Comparison of ENCODE assay signal across 8 mouse cellular contexts in the genomic region with DNA sequence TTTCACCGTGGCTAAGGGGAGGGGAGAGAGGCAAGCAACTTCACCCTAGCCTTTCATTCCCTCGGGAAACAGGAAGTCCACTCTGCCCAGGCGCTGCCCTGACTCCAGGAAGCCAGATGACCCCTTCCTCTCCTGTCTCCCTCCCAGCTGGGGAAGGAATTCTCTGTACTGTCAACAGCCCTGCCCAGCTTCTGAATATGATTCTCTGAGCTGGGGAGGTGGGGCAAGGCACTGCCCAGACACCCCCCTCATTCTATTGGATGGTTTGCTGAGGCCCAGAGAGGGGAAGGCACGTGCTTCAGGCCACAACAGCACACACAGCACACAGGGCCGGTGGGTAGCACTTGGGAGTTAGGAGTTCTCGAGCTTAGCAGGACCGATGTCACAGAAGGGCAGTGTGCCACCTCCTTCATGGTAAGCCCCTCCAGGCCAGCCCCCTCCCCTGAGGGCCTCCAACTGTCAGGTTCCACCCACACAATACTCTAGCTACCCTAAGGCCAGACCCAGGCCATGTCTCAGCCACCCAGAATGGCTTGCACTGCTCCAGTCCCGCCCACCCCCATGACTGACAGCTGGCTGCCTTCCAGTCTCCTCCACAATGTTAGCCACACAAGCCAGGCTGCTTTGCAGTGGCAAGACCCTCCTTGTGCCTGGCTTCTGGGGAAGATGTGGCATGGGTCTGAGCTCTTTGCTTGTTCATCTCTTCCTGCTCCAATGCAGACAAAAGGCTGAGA. TPM values are rescaled to one million over a fixed set of nuclear protein-coding genes. Genes with fewer than 3 reads are reported as not detected.
DNase-seq lines count a peak whose midpoint lies in the region; ATAC-seq and TF ChIP-seq lines count a peak whose summit lies in the region.

No protein-coding gene starts in this region.

- H3K27ac ChIP-seq in neural tube, embryonic 15.5 days (replicated peaks) = no peak overlapping the region
- no peak overlapping the region for H3K27ac ChIP-seq in forebrain, embryonic 14.5 days (ENCODE audit: low read depth, low read length)
- no peak overlapping the region for H3K27ac ChIP-seq in stomach, postnatal 0 days (replicated peaks)
- H3K27ac ChIP-seq in left cerebral cortex, adult 2 months = no peak overlapping the region

- peaks cover 5% of the 10 kb centered on the region for H3K27me3 ChIP-seq in neural tube, embryonic 15.5 days (replicated peaks)
- H3K27me3 ChIP-seq in forebrain, embryonic 14.5 days (replicated peaks; ENCODE audit: control insufficient read depth, insufficient read depth, low read length) = peaks cover 27% of the 10 kb centered on the region
- no peaks in the 10 kb centered on the region for H3K27me3 ChIP-seq in stomach, postnatal 0 days (ENCODE audit: control insufficient read depth, insufficient read depth, low read length)

- TF ChIP-seq EP300 in stomach, postnatal 0 days (optimal IDR thresholded peaks at IDR 0.05) = no peak

- H3K36me3 ChIP-seq in neural tube, embryonic 15.5 days = no peaks in the 10 kb centered on the region
- H3K36me3 ChIP-seq in forebrain, embryonic 14.5 days (ENCODE audit: control insufficient read depth, insufficient read depth, low read length) = no peaks in the 10 kb centered on the region
- no peaks in the 10 kb centered on the region for H3K36me3 ChIP-seq in stomach, postnatal 0 days (ENCODE audit: control insufficient read depth, insufficient read depth, low read length)

- no peak; the same call in 1 of the 2 replicates for ATAC-seq in neural tube, embryonic 15.5 days (ENCODE audit: low FRiP score)
- ATAC-seq in forebrain, embryonic 14.5 days = peak; percentile 81
- peak; percentile 51 for ATAC-seq in stomach, postnatal 0 days (ENCODE audit: low FRiP score, low TSS enrichment)

- DNase-seq in neural tube, embryonic 10.5 days (ENCODE audit: extremely low spot score, low spot score) = peak; percentile 29
- peak; percentile 83 for DNase-seq in forebrain, embryonic 14.5 days (ENCODE audit: low spot score)
- DNase-seq in kidney, adult 11 months = peak; percentile 63
- DNase-seq in lung, adult 2 months = no peak
- DNase-seq in stomach, postnatal 0 days (ENCODE audit: low spot score) = peak; percentile 76
- no peak for DNase-seq in left cerebral cortex, postnatal 36 days (ENCODE audit: low spot score in 2 of 2)
- no peak for DNase-seq in left cerebral cortex, adult 2 months (ENCODE audit: extremely low spot score in 1 of 2, low spot score in 2 of 2)

- H3K4me3 ChIP-seq in neural tube, embryonic 15.5 days (replicated peaks) = no peak overlapping the region
- H3K4me3 ChIP-seq in forebrain, embryonic 14.5 days (ENCODE audit: low read depth, low read length) = no peak overlapping the region
- no peak overlapping the region for H3K4me3 ChIP-seq in lung, adult 2 months (replicated peaks; ENCODE audit: extremely low read depth, low read depth, low read length)
- H3K4me3 ChIP-seq in stomach, postnatal 0 days (ENCODE audit: low read depth, low read length) = no peak overlapping the region
- H3K4me3 ChIP-seq in left cerebral cortex, adult 2 months = no peak overlapping the region

- H3K9me3 ChIP-seq in neural tube, embryonic 15.5 days (replicated peaks) = no peaks in the 10 kb centered on the region
- H3K9me3 ChIP-seq in forebrain, embryonic 14.5 days (replicated peaks; ENCODE audit: control insufficient read depth, low read length) = no peaks in the 10 kb centered on the region
- no peaks in the 10 kb centered on the region for H3K9me3 ChIP-seq in stomach, postnatal 0 days (ENCODE audit: control insufficient read depth, low read length)

- peaks cover 37% of the 10 kb centered on the region for H3K4me1 ChIP-seq in neural tube, embryonic 15.5 days
- peaks cover 8% of the 10 kb centered on the region; the same call in 1 of the 2 replicates for H3K4me1 ChIP-seq in forebrain, embryonic 14.5 days (ENCODE audit: control insufficient read depth, insufficient read depth, low read length)
- H3K4me1 ChIP-seq in lung, adult 2 months (ENCODE audit: control insufficient read depth, insufficient read depth, low read length) = peaks cover 12% of the 10 kb centered on the region
- H3K4me1 ChIP-seq in stomach, postnatal 0 days (replicated peaks; ENCODE audit: control insufficient read depth, insufficient read depth) = peaks cover 17% of the 10 kb centered on the region

- 47% methylated on average over 8 of the region's 8 CpGs for WGBS in neural tube, embryonic 15.5 days
- WGBS in forebrain, embryonic 14.5 days = 43% methylated on average over 8 of the region's 8 CpGs
- 19% methylated on average over 8 of the region's 8 CpGs for WGBS in lung, adult 2 months
- WGBS in stomach, postnatal 0 days = 31% methylated on average over 8 of the region's 8 CpGs

- TF ChIP-seq CTCF in lung, adult 2 months (IDR thresholded peaks at IDR 0.05; ENCODE audit: insufficient read depth, low read length) = no peak
- no peak for TF ChIP-seq CTCF in stomach, postnatal 0 days (IDR thresholded peaks at IDR 0.05; ENCODE audit: low read depth)
- TF ChIP-seq CTCF in left cerebral cortex, adult 2 months (IDR thresholded peaks at IDR 0.05) = no peak

- no peak overlapping the region for H3K9ac ChIP-seq in neural tube, embryonic 15.5 days (replicated peaks)
- H3K9ac ChIP-seq in forebrain, embryonic 14.5 days (ENCODE audit: low read length) = no peak overlapping the region
- H3K9ac ChIP-seq in stomach, postnatal 0 days (ENCODE audit: low read length) = no peak overlapping the region

- intact Hi-C loops in left cerebral cortex, postnatal 36 days (cut with DNase I) = no loop called here
- intact Hi-C loops in left cerebral cortex, adult 2 months (cut with DNase I) = no loop called here

- TF ChIP-seq POLR2A in lung, adult 2 months (IDR thresholded peaks at IDR 0.05; ENCODE audit: borderline replicate concordance, extremely low read depth, low read depth, low read length) = peak; percentile 60; the same call in 1 of the 2 replicates

- H3K4me2 ChIP-seq in neural tube, embryonic 15.5 days = no peak overlapping the region
- H3K4me2 ChIP-seq in forebrain, embryonic 14.5 days (ENCODE audit: low read length) = no peak overlapping the region
- H3K4me2 ChIP-seq in stomach, postnatal 0 days (replicated peaks; ENCODE audit: low read depth) = no peak overlapping the region

RNA-seq across cellular contexts. Expression of a gene that starts 48.9 kb away (rescaled TPM):
- 117 and 130 TPM in 2 replicates for polyA plus RNA-seq in neural tube, embryonic 15.5 days (2015; fragmentation: Nextera tagmentation; extraction: Ambion mirVana)
- 47.6 and 61.2 TPM in 2 replicates for polyA plus RNA-seq in forebrain, embryonic 14.5 days (2014; fragmentation: Nextera tagmentation; extraction: Ambion mirVana)
- polyA plus RNA-seq in lung, adult 2 months (2012; rRNA removed) = 113 and 146 TPM in 2 replicates
- polyA plus RNA-seq in stomach, postnatal 0 days (2015; fragmentation: Nextera tagmentation; extraction: Ambion mirVana) = 11.0 and 12.8 TPM in 2 replicates
- total RNA-seq in left cerebral cortex, postnatal 36 days (2021) = 100 to 1,000 TPM; 156 to 161 TPM
- 100 to 1,000 TPM; 136 to 167 TPM for total RNA-seq in left cerebral cortex, adult 2 months (2021)

Comparison
In these comparisons a context has a peak if more than half of its experiments do, and no peak if none do; other contexts are left out.
1. DNase-seq: peak in neural tube, embryonic 10.5 days (single experiment), forebrain, embryonic 14.5 days (single experiment), kidney, adult 11 months (single experiment) and stomach, postnatal 0 days (single experiment); none in lung, adult 2 months (single experiment), left cerebral cortex, postnatal 36 days (0 of 2) and left cerebral cortex, adult 2 months (0 of 2).